Mouse (Mus musculus): Measurements from ENCODE around the gene Gsta4.

DNA sequence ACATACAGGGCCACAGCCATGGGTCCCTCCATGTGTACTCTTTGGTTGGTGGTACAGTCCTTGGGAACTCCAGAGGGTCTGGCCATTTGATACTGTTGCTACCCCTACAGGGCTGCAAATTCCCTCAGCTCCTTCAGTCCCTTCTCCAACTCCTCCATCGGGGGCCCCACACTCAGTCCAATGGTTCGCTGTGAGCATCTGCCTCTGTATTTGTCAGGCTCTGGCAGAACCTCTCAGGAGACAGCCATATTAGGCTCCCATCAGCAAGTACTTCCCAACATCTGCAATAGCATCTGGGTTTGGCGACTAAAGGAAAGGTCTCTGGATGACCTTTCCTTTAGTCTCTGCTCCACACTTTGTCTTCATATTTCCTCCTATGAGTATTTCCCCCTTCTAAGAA, 28.9 kb downstream of the Gsta4 start:
- no peak for TF ChIP-seq CTCF (IDR thresholded peaks at IDR 0.05; ENCODE audit: extremely low read depth, insufficient read depth, low read length)
- TF ChIP-seq POLR2A (IDR thresholded peaks at IDR 0.05; ENCODE audit: extremely low read depth, insufficient read depth, low read length): no peak

All from cortical plate, adult 2 months (tissue).